Mouse (Mus musculus) cortical plate, adult 2 months (tissue): ENCODE data around the gene Aqp2. TPM values are rescaled to one million over a fixed set of nuclear protein-coding genes. Genes with fewer than 3 reads are reported as not detected.

Source experiments
- H3K27ac ChIP-seq: fragments of 200-500 bp; 2 replicates; pipeline ENCODE4 v1.5.1; 2012; ENCODE audit warnings: low read length, control low read depth, inconsistent platforms; ENCODE audit not compliant: insufficient read depth
- H3K4me1 ChIP-seq: fragments of 200-500 bp; 2 replicates; pipeline ENCODE4 v1.6.1; 2011; ENCODE audit warnings: low read length; ENCODE audit not compliant: control insufficient read depth, insufficient read depth
- H3K4me3 ChIP-seq: fragments of 200-500 bp; 2 replicates; pipeline ENCODE4 v1.5.1; 2011; ENCODE audit warnings: mild to moderate bottlenecking, low read length, control low read depth; ENCODE audit not compliant: insufficient read depth
- CTCF ChIP-seq: fragments of 200-500 bp; IDR thresholded peaks from 2 replicates; pipeline ENCODE4 v1.5.1; 2011; ENCODE audit warnings: mild to moderate bottlenecking, control low read depth, low read length; ENCODE audit not compliant: insufficient read depth; ENCODE audit errors: extremely low read depth
- POLR2A ChIP-seq: fragments of 200-500 bp; IDR thresholded peaks from 2 replicates; pipeline ENCODE4 v1.6.1; 2011; ENCODE audit warnings: mild to moderate bottlenecking, low read length, control low read depth; ENCODE audit not compliant: insufficient read depth; ENCODE audit errors: extremely low read depth
- polyA plus RNA-seq: library from polyadenylated mRNA; depleted of rRNA; stranded (reverse); fragments of >200 nt; gene quantifications from 2 replicates; pipeline ENCODE4 v1.2.3, GENCODE M21; 2012

Aqp2 gene
- polyA plus RNA-seq, 1 experiment, result 0.21 TPM

DNA sequence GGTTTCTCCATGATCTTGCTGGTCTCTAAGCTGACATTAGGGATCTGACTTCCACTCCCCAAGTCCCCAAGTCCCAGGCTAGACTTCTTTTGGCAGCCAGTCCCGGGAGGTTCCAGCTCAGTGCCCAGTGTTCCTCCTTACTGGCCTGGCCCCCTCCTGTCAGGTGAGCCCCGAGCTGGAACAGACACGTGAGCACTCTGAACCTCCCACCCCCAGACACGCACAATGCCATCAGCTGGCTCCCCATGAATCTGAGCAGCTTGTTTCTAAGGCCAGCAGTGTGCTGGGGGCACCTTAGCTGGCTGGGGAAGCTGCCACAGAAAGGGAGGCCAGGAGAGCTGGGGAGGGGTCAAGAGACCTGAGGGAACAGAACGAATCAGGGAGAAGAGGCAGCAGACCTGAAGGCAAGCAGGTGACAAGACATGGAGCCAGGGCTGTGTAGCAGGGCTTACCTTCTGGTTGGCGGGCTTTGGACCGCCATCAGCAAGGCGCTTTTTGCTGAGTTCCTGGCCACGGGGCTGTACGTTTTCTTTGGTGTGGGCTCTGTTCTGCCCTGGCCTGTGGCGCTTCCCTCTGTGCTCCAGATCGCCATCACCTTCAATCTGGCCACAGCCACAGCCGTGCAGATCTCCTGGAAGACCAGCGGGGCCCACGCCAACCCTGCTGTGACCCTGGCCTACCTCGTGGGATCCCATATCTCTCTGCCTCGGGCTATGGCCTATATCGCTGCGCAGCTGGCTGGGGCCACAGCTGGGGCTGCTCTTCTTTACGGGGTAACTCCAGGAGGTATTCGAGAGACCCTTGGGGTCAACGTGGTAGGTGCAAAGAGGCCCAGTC, 22.3 kb downstream of the Aqp2 start, which contains the start of gene Aqp6:
TSS of gene Aqp6 (plus strand) at position 415 of the 837 bp plus-strand sequence.
- Histone ChIP-seq H3K4me1 (no peaks in the 10 kb centered on the region), H3K27ac (no peak within 1 kb of the TSS), H3K4me3 (no peak within 1 kb of the TSS)
- TF ChIP-seq CTCF (no peak), POLR2A (no peak)

DNA sequence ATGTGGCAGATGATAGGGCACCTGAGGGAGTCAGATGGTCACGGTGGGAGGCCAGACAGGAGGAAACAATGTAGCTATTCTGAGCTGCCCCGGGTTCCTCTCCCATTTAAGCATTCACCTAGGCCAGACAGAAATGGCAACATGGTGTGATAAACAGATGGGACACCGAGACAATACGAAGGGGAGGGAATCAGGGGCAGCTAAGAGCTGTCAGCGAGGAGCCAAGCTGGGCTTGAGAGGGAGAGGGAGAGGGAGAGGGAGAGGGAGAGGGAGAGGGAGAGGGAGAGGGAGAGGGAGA, 22.9 kb downstream of the Aqp2 start:
- H3K4me3 ChIP-seq, result no peak overlapping the region
- TF ChIP-seq CTCF (no peak), POLR2A (no peak)
- 0 out of 2 replicates have a peak, but pooled peaks cover 2% of the 10 kb centered on the region for H3K4me1 ChIP-seq
- H3K27ac ChIP-seq, result no peak overlapping the region

DNA sequence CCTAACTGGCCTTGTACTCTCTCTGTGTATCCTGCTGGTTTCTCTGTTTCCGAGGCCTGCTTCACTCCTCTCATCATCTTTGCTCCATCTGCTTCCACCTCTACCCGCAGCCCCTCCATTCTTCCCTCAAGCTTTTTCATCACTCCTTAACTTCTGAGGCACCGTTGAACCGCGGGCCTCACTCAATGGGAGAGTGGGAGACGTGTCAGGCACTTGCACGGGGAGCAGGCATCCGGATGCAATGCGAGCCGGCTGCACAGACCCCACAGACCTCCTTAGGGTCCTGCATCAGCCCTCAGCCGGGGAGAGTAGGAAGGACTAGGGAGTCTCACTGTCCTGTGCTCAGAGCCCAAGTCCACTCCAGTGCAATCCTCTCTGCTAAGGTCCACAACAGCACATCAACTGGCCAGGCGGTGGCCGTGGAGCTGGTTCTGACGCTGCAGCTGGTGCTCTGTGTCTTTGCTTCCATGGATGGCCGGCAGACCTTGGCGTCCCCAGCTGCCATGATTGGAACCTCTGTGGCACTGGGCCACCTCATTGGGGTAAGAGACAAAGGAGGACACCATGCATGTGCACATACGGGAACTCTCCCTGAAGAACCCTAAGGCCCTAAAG, 23.5 kb downstream of the Aqp2 start:
- no peak overlapping the region for H3K4me3 ChIP-seq
- no peak overlapping the region for H3K27ac ChIP-seq
- 0 out of 2 replicates have a peak, but pooled peaks cover 2% of the 10 kb centered on the region for H3K4me1 ChIP-seq
- TF ChIP-seq POLR2A (no peak), CTCF (no peak)

DNA sequence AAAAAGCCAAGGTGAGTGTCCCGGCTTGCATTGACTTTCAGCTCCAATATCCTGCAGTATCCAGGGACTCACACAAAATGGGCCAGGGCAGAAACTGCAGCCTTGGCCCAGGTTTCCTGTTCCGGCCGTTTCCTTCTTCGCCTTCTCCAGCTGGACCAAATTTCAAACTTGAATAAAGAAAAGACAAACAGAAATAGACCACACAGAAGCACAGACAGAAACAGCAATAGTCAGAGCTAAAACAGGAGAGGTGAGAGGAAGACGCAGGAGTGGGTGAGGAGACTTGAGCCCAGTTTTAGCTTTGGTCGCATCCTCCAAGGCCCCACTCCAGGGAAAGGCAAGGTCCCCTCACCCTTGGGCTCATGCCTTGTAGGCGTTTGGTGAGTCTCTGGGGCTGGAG, 24.4 kb downstream of the Aqp2 start:
- Histone ChIP-seq H3K4me3 (no peak overlapping the region), H3K27ac (no peak overlapping the region), H3K4me1 (0 out of 2 replicates have a peak, but pooled peaks cover 2% of the 10 kb centered on the region)
- TF ChIP-seq POLR2A, result no peak
- TF ChIP-seq CTCF, result no peak

DNA sequence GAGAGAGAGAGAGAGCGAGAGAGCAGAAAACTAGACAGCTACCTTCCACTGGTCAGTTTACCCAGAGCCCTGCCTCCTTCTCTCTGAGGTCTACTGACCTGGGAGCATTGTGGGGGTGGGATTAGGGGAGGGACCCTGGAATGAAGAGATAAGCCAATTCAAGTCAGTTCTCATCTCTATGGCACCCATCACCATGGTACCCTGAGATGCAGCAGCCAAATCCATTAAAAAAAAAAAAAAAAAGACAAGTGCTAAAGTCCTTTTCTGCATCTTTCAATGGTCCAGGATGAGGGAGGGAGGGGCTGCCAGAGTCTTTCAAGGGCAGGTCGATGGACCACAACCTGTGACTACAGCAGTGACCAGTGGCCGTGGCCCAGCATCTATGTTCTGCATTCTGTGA, 26.7 kb downstream of the Aqp2 start:
- Histone ChIP-seq H3K4me1 (0 out of 2 replicates have a peak, but pooled peaks cover 2% of the 10 kb centered on the region), H3K4me3 (no peak overlapping the region), H3K27ac (no peak overlapping the region)
- TF ChIP-seq CTCF (no peak), POLR2A (no peak)

DNA sequence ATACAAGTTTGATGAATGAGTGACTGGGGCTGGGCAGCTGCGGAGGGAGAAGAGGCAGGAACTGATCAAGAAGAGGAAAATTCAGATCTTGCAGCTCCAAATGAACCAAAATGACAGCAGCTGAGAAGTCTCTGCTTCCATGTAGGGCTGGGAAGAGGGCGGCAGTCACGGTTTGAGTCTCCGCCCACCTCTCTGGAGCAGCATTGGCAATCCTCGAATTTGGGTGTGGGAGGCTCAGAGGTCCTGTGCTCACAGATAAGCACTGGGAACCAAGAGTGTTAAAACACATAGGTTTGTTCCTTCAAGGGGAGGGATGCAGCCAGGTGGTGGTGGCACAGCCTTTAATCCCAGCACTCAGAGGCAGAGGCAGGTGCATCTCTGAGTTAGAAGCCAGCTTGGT, 27.7 kb downstream of the Aqp2 start:
- Histone ChIP-seq H3K4me3 (no peak overlapping the region), H3K27ac (no peak overlapping the region), H3K4me1 (0 out of 2 replicates have a peak, but pooled peaks cover 2% of the 10 kb centered on the region)
- TF ChIP-seq CTCF (no peak), POLR2A (no peak)

DNA sequence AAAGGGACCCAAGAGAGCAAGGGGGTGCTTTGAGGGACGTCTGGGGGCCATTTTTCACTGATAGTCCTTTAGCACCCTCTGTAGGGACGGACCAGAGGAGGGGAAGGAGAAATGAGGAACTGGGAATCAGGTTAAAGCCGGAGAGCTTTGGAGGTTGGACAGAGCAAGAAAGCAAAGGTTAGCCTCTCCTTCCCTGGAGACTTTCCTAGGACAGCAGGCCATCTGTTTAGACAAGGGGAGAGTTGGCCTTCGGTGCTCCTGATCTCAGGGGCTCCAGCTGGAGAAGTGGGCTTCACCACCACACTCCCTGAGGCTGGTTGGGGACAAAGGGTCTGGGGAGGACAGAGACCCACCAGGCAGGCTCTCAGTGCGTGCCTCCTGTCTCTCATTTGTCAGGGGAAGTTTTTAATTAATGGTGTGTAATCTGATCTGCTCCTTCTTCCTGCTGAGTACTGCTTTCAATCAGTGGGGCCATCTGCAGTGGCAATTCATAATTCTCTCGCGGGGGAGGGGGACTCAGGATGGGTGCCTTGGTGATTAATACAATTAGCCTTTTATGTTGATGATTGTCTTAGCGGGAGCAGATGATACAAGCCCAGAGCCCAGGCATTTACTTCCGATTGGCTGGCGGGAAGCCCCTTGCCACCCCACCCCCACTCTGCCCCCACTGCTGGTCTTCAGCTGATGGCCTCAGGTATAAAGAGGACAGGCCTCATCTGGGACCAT, 28.7 kb downstream of the Aqp2 start:
- no peak overlapping the region for H3K27ac ChIP-seq
- TF ChIP-seq CTCF (no peak), POLR2A (no peak)
- no peak overlapping the region for H3K4me3 ChIP-seq
- H3K4me1 ChIP-seq, result 0 out of 2 replicates have a peak, but pooled peaks cover 2% of the 10 kb centered on the region

DNA sequence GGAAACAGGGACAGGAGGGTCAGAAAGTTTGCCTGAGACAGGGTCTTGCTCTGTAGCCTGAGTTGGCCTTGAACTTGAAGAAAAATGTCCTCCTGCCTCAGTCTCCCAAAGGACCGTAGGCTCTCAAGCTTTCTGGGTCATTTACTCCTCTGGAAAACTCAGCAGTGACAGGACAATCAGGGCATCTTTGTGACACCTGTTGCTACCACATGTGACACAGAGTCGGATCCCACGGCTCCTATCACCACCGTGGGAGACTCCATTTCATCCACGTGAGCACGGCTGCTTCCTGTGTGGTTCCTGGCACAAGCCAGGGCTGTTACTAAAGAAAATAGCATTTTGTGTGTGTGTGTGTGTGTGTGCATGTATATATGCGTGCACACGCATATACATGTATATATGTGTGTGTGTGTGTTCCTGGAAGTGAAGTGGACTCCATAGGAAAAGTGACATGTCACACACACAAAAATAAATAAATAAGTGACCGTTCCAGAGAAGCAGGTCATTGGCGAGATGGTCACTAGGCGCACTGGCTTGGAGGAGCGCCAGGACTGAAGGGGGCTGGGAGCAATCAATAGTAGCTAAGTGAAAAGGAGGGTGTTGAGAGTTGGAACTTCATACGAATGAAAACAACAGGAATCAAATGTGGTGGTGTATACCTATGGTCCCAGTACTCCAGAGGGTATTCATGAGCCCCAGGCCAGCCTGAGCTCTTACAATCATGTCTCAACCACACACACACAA, 29.7 kb downstream of the Aqp2 start:
- no peak overlapping the region for H3K4me3 ChIP-seq
- H3K27ac ChIP-seq, result no peak overlapping the region
- TF ChIP-seq CTCF, result no peak
- no peak for TF ChIP-seq POLR2A
- H3K4me1 ChIP-seq, result 0 out of 2 replicates have a peak, but pooled peaks cover 2% of the 10 kb centered on the region

DNA sequence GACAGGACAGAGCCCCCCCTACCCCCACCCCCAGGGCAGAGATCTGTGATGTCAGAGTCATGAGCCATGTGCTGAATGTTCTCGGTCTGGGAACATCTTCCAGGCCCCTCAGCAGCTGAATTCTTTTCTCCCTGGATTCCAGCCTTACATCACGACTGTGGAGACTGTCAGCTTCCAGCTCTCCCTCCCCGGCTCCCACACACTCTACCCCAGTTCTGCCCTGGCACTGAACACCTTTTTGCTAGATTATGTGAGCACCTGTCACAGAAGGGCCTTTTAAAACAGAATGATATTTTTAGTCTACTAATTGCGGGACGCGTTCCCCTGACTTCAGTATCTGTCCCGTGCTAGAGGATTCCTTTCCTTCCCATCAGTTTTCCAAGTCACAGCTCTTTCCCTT, 32.7 kb downstream of the Aqp2 start:
- Histone ChIP-seq H3K27ac (no peak overlapping the region), H3K4me1 (peaks cover 5% of the 10 kb centered on the region; the same call in 1 of the 2 replicates), H3K4me3 (no peak overlapping the region)
- TF ChIP-seq CTCF (no peak), POLR2A (no peak)
